Mouse (Mus musculus) naive thymus-derived CD4-positive, alpha-beta T cell, adult 2 months (primary cell): ENCODE measurements around the gene Asl.

Experiments
- DNase-seq: peaks from one replicate; pipeline ENCODE4 v3.0.0-alpha.2; 2011; ENCODE audit warnings: low read depth

Gene Asl

DNA sequence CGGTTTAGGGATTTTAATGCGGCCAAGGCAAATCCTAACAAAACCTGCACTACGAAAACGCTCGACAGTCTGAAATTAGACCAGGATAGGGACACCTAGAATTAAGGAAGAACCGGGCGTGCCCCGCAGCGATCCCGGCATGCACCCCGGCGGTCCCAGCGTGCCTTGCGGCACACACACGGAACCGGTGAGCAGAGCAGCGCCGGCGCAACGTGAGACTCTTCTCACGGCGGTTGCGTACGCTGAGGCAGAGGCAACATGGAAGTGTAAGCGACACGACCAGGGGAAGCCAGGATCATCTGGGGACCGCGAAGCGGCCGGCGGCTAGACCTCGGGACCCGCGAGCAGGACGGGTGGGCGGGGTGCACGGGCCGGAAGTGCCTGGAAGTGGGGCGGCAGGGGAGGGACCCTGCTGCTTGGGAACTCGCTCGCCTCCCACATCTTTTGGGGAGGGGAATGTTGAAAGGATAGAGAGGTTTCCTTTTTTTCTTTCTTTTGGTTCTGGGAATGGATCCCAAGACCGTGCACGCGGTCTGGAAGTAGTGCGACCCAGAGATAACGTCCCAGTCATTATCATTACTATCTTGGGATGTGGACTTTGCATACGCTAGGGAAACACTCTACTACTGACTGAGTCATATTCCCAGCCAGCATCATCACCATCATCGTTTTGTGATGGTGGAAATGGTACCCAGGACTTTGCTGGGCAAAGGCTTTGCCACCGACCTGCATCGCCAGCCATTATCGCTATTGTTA is at the start of gene Asl, which contains the start of gene Crcp:
Gene Asl (minus strand): TSS at position 106 of the 756 bp plus-strand sequence.
Gene Crcp (plus strand): TSS at position 149 of the 756 bp plus-strand sequence.
- DNase-seq = peak; percentile 79

- DNase-seq = no peak
These were observed 49.7 kb upstream of the Asl start for GRCm38 (mm10) chr5:130078834-130079156.

GRCm38 (mm10) chr5:130078096-130078833 is 49.2 kb upstream of the Asl start:
- DNase-seq = peak; percentile 20

DNA sequence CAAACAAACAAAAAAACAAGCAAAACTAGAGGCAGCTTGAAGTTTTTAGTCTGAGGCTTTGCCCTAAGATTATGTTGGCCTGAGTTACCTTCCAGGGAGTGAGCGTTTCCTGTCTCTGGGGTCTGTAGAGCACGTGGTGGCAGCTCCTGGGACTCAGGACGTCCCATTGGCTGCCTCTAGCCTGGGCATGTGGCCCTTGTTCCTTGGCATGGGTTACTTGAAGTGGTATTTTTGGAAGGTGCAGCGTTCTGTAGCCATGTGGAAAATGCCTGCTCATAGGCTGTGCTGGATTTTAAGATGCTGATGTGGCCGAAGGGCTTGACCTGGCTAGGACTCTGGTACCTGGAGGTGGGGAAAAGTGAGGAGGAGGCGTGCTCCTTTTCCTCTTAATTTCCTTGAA is 47.3 kb upstream of the Asl start:
- DNase-seq = no peak

GRCm38 (mm10) chr5:130074491-130074890 is 45.4 kb upstream of the Asl start:
- DNase-seq = no peak

GRCm38 (mm10) chr5:130073026-130073425 is 44.0 kb upstream of the Asl start, which contains the start of gene Tpst1:
Tpst1 (plus strand) TSS chr5:130073326.
- DNase-seq = no peak

- no peak for DNase-seq
These were observed 38.8 kb upstream of the Asl start for GRCm38 (mm10) chr5:130067841-130068264.

DNA sequence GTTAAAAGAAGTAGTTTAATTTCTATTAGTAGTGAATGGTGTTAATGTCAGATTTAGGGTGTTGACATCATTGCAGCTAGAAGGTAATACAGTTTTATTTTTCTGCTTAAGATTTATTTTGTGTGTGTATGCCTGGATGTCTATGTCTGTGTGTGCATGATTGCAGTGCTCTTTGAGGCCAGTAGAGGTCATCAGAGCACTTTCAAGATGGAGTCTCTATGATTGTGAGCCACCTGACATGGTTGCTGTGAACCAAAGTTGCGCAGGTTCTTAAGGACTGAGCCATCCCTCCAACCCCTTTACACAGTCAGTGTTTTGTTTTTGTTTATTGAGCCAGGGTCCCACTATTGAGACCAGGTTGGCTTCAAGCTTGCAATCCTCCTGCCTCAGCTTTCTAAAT is 36.5 kb upstream of the Asl start:
- peak; percentile 29 for DNase-seq

DNA sequence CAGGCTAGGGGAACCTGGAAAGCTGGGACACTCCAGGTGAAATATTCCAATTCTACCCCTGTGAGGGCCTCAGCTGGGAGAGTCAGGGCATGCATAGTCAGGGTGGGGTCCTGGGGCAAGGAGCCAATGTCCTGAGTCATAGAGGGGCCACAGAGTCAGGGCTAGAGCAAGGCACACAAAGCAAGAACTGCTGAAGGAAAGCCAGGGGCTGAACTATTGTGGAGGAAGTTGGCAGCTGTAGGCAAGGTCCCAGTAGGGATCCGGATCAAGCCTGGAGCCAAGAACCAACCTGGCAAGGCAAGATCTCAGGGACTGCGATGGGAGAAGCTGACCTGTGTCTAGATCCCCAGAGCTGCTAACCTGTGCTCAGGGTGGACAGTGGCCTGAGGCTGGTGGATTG is 34.7 kb upstream of the Asl start:
- no peak for DNase-seq

GRCm38 (mm10) chr5:130062096-130062495 is 33.0 kb upstream of the Asl start:
- no peak for DNase-seq

GRCm38 (mm10) chr5:130060329-130060665 is 31.2 kb upstream of the Asl start:
- DNase-seq = no peak

GRCm38 (mm10) chr5:130059413-130060328 is 30.6 kb upstream of the Asl start:
- DNase-seq = no peak

GRCm38 (mm10) chr5:130056303-130056702 is 27.3 kb upstream of the Asl start:
- no peak for DNase-seq

DNA sequence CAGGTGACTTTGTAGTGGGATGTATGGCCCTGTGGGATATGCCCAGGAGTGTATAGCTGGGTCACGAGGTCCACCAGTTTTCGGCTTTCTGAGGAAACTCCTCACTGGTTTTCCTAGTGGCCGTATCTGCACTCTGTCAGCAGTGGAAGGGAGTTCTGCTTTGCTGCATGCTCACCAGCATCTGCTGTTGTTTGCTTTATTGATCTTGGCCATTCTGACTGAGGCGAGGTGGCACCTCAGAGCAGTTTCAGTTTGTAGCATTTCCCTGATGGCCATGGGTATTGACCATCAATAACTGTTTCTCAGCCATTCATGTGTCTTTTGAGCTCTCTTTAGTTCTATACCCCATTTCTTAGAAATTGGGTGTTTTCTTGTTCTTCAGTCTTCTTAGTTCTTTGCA is 26.6 kb upstream of the Asl start:
- DNase-seq = no peak

DNA sequence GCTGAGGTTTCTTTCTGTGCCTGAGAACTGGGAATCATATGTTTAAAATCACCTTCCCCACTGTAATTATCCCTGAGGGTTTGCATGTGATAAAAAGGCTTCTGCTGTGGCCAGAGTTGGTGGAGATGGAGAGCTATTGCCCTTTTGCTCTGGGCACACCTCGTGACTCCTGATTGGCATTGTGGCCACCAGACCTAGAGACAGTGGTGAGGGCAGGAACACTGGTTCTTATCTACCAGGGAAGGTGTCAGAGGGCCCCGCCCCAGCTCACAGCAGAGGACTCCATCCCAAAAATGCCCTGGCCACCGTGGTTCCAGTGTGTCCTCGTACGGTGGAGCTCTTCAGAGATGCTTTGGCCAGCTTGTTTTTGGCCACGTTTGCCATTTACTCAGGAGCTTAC is 23.9 kb upstream of the Asl start:
- DNase-seq = no peak

GRCm38 (mm10) chr5:130052510-130052909 is 23.5 kb upstream of the Asl start:
- DNase-seq = no peak

DNA sequence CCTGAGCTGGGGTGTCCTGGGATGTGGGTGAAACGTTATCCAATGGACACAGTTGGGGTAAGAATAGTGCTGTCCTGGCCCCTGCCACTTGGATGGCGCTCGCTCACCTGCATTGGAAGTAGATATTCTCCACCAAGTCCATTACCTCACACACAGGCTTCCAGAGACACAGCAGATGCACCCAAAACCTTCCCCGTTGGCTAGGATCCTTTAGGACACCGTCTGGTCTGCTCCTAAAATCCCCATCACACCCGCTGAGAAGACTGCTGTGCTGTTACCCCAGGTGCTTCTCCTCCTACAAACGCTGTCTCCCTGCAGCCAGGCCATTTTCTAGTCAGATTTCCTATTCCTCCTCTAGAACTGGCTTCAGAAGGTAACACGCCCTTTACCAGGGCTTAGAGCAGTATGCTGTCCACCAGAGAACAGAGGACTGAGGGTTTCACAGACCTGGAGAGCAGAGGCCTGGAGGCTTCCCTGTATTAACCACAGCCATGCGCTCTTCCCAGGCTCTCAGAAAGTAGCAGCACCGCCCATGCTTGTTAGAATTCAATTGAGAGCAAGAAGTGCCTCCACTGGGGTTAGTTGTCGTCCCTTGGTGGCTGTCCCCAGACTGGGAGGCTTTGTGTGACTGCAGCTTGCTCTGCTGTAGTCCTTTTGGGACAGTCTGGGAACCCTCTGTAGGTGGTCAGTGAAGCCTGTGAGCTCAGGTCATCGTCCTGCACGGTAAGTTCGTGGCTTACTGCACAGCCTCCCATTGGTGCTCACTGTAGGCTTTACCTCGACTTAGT is 22.2 kb upstream of the Asl start:
- DNase-seq = no peak

- DNase-seq = no peak
These were observed 21.4 kb upstream of the Asl start for GRCm38 (mm10) chr5:130050416-130050815.

GRCm38 (mm10) chr5:130048786-130049520 is 19.9 kb upstream of the Asl start:
- no peak for DNase-seq

GRCm38 (mm10) chr5:130047013-130047412 is 18.0 kb upstream of the Asl start:
- DNase-seq = peak; percentile 34

- DNase-seq = no peak
These were observed 17.5 kb upstream of the Asl start for GRCm38 (mm10) chr5:130046589-130046988.
